Mouse (Mus musculus) myocyte (in vitro differentiated cells): ENCODE measurements around the gene Yars. TPM values are rescaled to one million over a fixed set of nuclear protein-coding genes. Genes with fewer than 3 reads are reported as not detected.

ENCODE experiments used
- H3K27me3 ChIP-seq: one replicate; pipeline ENCODE4 v1.6.1; 2011; ENCODE audit not compliant: control insufficient read depth, insufficient read depth, insufficient read length
- H3K36me3 ChIP-seq: one replicate; pipeline ENCODE4 v1.6.1; 2011; ENCODE audit not compliant: control insufficient read depth, insufficient read depth
- H3K4me2 ChIP-seq: one replicate; pipeline ENCODE4 v1.6.1; 2011; ENCODE audit warnings: low read depth, control low read depth
- H3K4me3 ChIP-seq: one replicate; pipeline ENCODE4 v1.5.1; 2011; ENCODE audit warnings: mild to moderate bottlenecking, control low read depth, moderate library complexity
- H3K79me2 ChIP-seq: one replicate; pipeline ENCODE4 v1.6.1; 2011; ENCODE audit not compliant: control insufficient read depth, insufficient read depth
- H3ac ChIP-seq: one replicate; pipeline ENCODE4 v1.6.1; 2011; ENCODE audit not compliant: control insufficient read depth, insufficient read length
- CEBPB ChIP-seq: IDR thresholded peaks from 2 replicates; pipeline ENCODE4 v1.6.1; 2011; ENCODE audit warnings: mild to moderate bottlenecking, moderate library complexity; ENCODE audit not compliant: poor library complexity, insufficient read depth, severe bottlenecking
- E2F4 ChIP-seq: IDR thresholded peaks from one replicate; pipeline ENCODE4 v1.6.1; 2011; ENCODE audit warnings: mild to moderate bottlenecking, control low read depth, moderate library complexity; ENCODE audit not compliant: insufficient read depth
- MAX ChIP-seq: IDR thresholded peaks from one replicate; pipeline ENCODE4 v1.6.1; 2011; ENCODE audit warnings: low read depth, mild to moderate bottlenecking, control low read depth
- MYOD1 ChIP-seq, 3 experiments: IDR thresholded peaks; one replicate each; pipeline ENCODE4 v1.6.1; 2011; ENCODE audit warnings: control low read depth in 2 of 3, low read depth in 2 of 3, mild to moderate bottlenecking in 2 of 3, moderate library complexity in 1 of 3; ENCODE audit not compliant: insufficient read length in 2 of 3, control insufficient read depth in 1 of 3
- MYOG ChIP-seq, 3 experiments: IDR thresholded peaks; one replicate each; pipeline ENCODE4 v1.6.1; 2011; ENCODE audit warnings: control low read depth in 2 of 3, low read depth in 2 of 3, mild to moderate bottlenecking in 2 of 3; ENCODE audit not compliant: insufficient read length in 2 of 3, control insufficient read depth in 1 of 3, insufficient read depth in 1 of 3
- POLR2A ChIP-seq: IDR thresholded peaks from one replicate; pipeline ENCODE4 v1.6.1; 2011; ENCODE audit warnings: low read depth, mild to moderate bottlenecking, control low read depth, moderate library complexity; ENCODE audit not compliant: insufficient read length
- POLR2AphosphoS2 ChIP-seq: IDR thresholded peaks from one replicate; pipeline ENCODE4 v1.6.1; 2011; ENCODE audit warnings: low read depth, control low read depth; ENCODE audit not compliant: insufficient read length
- REST ChIP-seq: IDR thresholded peaks from one replicate; pipeline ENCODE4 v1.6.1; 2011; ENCODE audit warnings: mild to moderate bottlenecking, control low read depth, moderate library complexity; ENCODE audit not compliant: insufficient read depth, insufficient read length
- SRF ChIP-seq: IDR thresholded peaks from one replicate; pipeline ENCODE4 v1.6.1; 2011; ENCODE audit warnings: low read depth; ENCODE audit not compliant: control insufficient read depth, insufficient read length
- TCF12 ChIP-seq: IDR thresholded peaks from one replicate; pipeline ENCODE4 v1.6.1; 2011; ENCODE audit warnings: mild to moderate bottlenecking, control low read depth; ENCODE audit not compliant: poor library complexity, insufficient read depth, severe bottlenecking
- TCF3 ChIP-seq: IDR thresholded peaks from one replicate; pipeline ENCODE4 v1.6.1; 2011; ENCODE audit warnings: low read depth, control low read depth; ENCODE audit not compliant: insufficient read length
- USF1 ChIP-seq: IDR thresholded peaks from one replicate; pipeline ENCODE4 v1.6.1; 2011; ENCODE audit warnings: low read depth, mild to moderate bottlenecking, control low read depth, moderate library complexity
- polyA plus RNA-seq: library from polyadenylated mRNA; unstranded; fragments of >200 nt; fragmentation: generic; extraction: Trizol; gene quantifications from one replicate; pipeline ENCODE4 v1.2.1, GENCODE M21; 2012; ENCODE audit warnings: missing spikeins

The Yars gene
- polyA plus RNA-seq, 1 experiment = 183 TPM

GRCm38 (mm10) chr4:129146392-129146791 is 43.2 kb upstream of the Yars start:
- no peak overlapping the region for H3K4me2 ChIP-seq
- no peaks in the 10 kb centered on the region for H3K27me3 ChIP-seq
- H3ac ChIP-seq = no peak overlapping the region

DNA sequence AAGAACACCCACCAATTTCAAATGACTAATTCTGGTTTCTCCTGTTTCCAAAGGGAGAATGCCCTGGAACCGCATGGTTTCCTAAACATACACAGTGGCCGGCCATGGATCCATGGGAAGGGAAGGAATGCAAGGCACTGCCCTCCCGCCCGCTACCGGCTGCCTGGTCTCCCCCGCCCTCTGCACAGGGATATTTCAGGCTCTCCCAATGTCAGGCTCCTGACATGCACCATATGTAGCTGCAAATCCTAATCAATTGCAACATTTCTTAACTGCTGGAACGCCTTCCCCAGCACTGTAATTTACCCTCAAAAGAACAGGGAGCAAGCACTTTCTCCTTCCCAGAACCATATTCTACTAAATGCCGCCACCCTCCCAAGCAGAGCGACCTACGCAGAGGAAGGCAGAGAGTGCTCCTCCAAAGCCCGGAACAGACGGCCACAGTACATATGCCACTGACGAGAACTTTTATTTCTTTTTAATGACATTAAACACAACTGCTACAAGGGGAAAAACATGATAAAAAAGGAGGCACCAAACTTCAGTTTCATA is 41.9 kb upstream of the Yars start:
- Histone ChIP-seq H3K4me3 (no peak overlapping the region), H3K4me2 (no peak overlapping the region), H3K27me3 (no peaks in the 10 kb centered on the region), H3K79me2 (no peaks in the 10 kb centered on the region), H3K36me3 (peaks cover 19% of the 10 kb centered on the region), H3ac (no peak overlapping the region)
- TF ChIP-seq POLR2A = no peak
- TF ChIP-seq CEBPB = no peak
- TF ChIP-seq MYOG (IDR thresholded peaks at IDR 0.05; ENCODE audit: control insufficient read depth in 1 of 3, insufficient read depth in 1 of 3, insufficient read length in 2 of 3, low read depth in 2 of 3) = no peak
- TF ChIP-seq TCF3 = no peak
- no peak for TF ChIP-seq MYOD1 (IDR thresholded peaks at IDR 0.05; ENCODE audit: control insufficient read depth in 1 of 3, insufficient read length in 2 of 3, low read depth in 2 of 3)
- TF ChIP-seq USF1 = no peak
- no peak for TF ChIP-seq SRF
- no peak for TF ChIP-seq E2F4
- no peak for TF ChIP-seq REST
- TF ChIP-seq TCF12 = no peak
- TF ChIP-seq MAX = no peak

More at GRCm38 (mm10) chr4:129146392-129146791, 43.2 kb upstream of the Yars start:
- no peak overlapping the region for H3K4me3 ChIP-seq
- H3K36me3 ChIP-seq = peaks cover 9% of the 10 kb centered on the region
- TF ChIP-seq USF1 = no peak
- TF ChIP-seq SRF = no peak
- no peak for TF ChIP-seq CEBPB
- no peak for TF ChIP-seq MAX
- no peak for TF ChIP-seq E2F4
- TF ChIP-seq POLR2A = no peak
- no peak for TF ChIP-seq TCF3
- no peak for TF ChIP-seq MYOD1 (IDR thresholded peaks at IDR 0.05; ENCODE audit: control insufficient read depth in 1 of 3, insufficient read length in 2 of 3, low read depth in 2 of 3)
- no peak for TF ChIP-seq REST
- TF ChIP-seq POLR2AphosphoS2 = no peak
- TF ChIP-seq TCF12 = no peak
- no peak for TF ChIP-seq MYOG (IDR thresholded peaks at IDR 0.05; ENCODE audit: control insufficient read depth in 1 of 3, insufficient read depth in 1 of 3, insufficient read length in 2 of 3, low read depth in 2 of 3)
- no peaks in the 10 kb centered on the region for H3K79me2 ChIP-seq

DNA sequence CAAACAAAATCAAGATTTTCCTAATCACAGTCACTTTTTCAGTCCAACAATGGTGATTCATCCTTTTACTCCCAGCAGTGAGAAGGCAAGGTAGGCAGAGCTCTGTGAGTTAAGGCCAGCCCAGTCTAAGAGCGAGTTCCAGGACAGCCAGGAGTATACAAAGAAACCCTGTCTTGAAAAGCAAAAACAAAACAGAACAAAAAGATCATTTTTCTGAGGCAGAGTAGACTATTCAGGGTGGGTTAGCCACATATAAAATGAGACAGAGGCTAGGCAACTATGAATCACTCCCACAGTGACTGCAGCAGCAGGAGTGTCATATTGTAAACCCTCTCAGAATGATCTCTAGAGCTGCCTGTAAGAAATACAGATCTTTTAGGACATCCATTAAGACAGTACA is 40.2 kb upstream of the Yars start:
- Histone ChIP-seq H3K36me3 (peaks cover 27% of the 10 kb centered on the region), H3K4me3 (no peak overlapping the region)
- TF ChIP-seq SRF = no peak
- no peak for TF ChIP-seq MYOD1 (IDR thresholded peaks at IDR 0.05; ENCODE audit: control insufficient read depth in 1 of 3, insufficient read length in 2 of 3, low read depth in 2 of 3)
- no peak for TF ChIP-seq POLR2A
- no peak for TF ChIP-seq REST
- TF ChIP-seq POLR2AphosphoS2 = no peak
- TF ChIP-seq TCF12 = no peak
- TF ChIP-seq CEBPB = no peak
- TF ChIP-seq MAX = no peak
- no peak for TF ChIP-seq MYOG (IDR thresholded peaks at IDR 0.05; ENCODE audit: control insufficient read depth in 1 of 3, insufficient read depth in 1 of 3, insufficient read length in 2 of 3, low read depth in 2 of 3)
- no peak for TF ChIP-seq USF1
- TF ChIP-seq E2F4 = no peak
- TF ChIP-seq TCF3 = no peak

DNA sequence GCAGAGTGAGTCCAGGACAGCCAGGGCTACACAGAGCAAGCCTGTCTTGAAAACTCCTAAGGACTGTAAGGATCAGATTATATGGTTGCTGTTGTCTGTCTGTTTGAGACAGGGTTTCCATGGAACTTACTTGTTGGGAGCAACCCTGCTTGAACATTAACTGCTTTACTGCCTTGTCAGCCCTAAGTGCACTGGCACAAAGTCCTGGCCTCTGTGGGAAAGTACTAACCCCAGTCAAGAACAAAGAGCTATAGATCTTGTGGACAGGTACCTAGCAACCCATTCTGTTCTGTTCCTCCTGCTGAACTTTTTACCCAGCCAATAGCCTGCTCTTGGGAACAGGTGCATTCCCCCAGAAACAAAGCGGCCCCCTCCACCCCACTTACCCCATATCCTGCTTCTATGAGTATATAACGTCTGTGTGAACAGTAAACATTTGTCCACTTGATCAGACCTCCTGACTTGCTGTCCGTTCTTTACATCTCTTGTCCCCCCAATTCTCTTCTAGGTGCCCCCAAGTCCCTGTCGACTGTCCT is 38.2 kb upstream of the Yars start:
- H3K4me2 ChIP-seq = no peak overlapping the region
- H3K79me2 ChIP-seq = no peaks in the 10 kb centered on the region
- H3K27me3 ChIP-seq = no peaks in the 10 kb centered on the region
- no peak overlapping the region for H3K4me3 ChIP-seq
- H3ac ChIP-seq = no peak overlapping the region
- peaks cover 45% of the 10 kb centered on the region for H3K36me3 ChIP-seq
- no peak for TF ChIP-seq MYOD1 (IDR thresholded peaks at IDR 0.05; ENCODE audit: control insufficient read depth in 1 of 3, insufficient read length in 2 of 3, low read depth in 2 of 3)
- TF ChIP-seq TCF3 = no peak
- TF ChIP-seq MYOG (IDR thresholded peaks at IDR 0.05; ENCODE audit: control insufficient read depth in 1 of 3, insufficient read depth in 1 of 3, insufficient read length in 2 of 3, low read depth in 2 of 3) = no peak
- no peak for TF ChIP-seq POLR2AphosphoS2
- no peak for TF ChIP-seq REST
- TF ChIP-seq CEBPB = no peak
- TF ChIP-seq USF1 = no peak
- no peak for TF ChIP-seq MAX
- no peak for TF ChIP-seq POLR2A
- TF ChIP-seq SRF = no peak
- TF ChIP-seq E2F4 = no peak
- no peak for TF ChIP-seq TCF12

More for the DNA sequence above, 40.2 kb upstream of the Yars start:
- Histone ChIP-seq H3K79me2 (no peaks in the 10 kb centered on the region), H3ac (no peak overlapping the region), H3K4me2 (no peak overlapping the region), H3K27me3 (no peaks in the 10 kb centered on the region)
